Mouse (Mus musculus): ENCODE measurements around the gene As3mt.
"Not testable (repeated sequence)": the region's sequence is repeated elsewhere in the genome, so short reads cannot be mapped to it uniquely, and the experiment has no call there.

DNA sequence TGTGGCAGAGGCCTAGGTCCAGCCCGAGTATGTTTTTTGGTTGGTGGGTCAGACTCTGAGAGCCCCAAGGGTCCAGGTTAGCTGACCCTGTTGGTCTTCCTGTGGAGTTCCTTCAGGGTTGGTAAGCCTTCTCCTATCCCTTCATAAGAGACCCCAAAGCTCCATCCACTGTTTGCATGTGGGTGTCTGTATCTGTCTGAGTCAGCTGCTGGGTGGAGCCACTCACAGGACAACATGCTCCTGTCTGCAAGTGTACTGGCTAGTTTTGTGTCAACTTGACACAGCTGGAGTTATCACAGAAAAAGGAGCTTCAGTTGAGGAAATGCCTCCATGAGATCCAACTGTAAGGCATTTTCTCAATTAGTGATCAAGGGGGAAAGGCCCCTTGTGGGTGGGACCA, 71.9 kb downstream of the As3mt start:
- not testable (repeated sequence) for TF ChIP-seq CTCF (IDR thresholded peaks at IDR 0.05; ENCODE audit: control insufficient read depth, insufficient read depth, low read length); POLR2A (IDR thresholded peaks at IDR 0.05; ENCODE audit: borderline replicate concordance, control insufficient read depth, low read depth, low read length)
